Mouse (Mus musculus): ENCODE results near the gene Fam102a.

Fam102a gene

DNA sequence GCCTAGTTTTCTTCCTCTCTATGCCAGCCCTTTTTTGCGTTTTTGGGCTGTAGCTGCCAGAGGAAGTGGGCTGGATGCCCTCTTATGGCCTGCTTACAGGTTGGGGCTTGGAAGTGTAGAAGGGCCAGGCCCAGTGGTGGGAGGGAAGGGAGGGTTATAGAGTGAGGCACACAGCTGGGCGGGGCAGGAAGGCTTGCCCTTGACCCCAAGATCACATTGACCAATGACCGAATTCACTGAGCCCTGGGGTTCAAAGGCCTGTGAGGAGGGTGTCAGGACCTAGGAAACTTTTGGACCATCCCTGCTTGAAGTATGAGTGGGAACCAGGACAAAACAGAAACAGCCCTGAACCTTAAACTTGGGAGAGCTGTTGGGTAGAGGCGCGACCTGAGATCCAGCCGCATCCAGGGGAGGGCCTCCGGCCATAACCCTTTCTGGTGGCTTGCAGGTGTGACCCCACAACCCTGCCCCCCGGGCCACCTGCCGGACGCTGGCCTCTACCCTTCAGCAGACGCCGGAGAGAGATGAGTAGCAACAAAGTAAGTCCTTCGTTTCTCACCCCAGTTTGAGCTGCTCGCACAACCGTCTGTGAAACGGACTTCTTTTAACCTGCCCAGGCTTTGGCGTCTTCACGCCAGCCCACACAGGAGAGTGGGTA is 73.8 kb downstream of the Fam102a start:
- DNase-seq (ENCODE audit: low read depth): no peak

DNA sequence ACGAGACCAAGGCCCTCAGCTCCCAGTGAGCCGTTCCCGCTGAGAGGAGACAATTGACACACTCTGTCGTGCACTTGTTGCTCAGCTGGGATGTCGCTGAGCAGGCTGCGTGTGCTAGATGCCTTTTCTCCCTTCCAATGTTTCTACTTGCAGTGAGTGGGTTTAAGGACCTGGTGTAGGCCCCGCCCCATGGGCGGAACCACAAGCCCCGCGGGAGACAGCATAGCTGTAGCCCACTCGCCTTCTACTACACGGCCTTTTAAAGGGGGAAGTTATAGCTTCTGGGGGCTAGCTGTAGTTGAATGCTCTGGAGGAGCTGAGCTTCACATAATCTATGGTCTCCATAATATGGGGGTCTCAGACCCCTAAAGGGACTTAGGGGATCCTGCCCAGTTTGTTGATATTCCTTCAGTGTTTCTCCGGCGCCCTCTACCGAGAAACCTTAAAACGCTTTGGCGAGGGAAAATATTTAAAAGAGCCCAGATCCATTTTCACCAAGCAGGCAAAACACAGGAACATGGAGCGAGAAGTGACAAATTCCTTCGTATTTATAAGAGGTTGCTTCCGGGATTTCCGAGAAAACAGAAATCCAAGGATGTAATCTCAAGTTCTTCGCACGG is 75.6 kb downstream of the Fam102a start:
- DNase-seq (ENCODE audit: low read depth): peak; percentile 49

DNA sequence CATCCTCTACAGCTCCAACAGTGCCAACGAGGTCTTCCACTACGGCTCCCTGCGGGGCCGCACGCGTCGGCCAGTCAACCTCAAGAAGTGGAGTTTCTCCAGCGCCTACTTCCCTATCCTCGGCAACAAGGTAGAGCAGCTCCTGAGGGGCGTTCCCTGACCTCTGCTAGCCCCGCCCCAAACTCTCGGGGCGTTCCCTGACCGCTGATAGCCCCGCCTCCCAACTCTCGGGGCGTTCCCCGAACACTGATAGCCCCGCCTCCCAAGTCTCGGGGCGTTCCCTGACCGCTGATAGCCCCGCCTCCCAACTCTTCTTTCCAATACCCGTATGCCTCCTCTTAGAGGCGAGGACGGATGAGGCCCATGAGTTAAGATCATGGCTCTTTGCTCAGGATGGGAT is 77.1 kb downstream of the Fam102a start:
- DNase-seq (ENCODE audit: low read depth): no peak

DNA sequence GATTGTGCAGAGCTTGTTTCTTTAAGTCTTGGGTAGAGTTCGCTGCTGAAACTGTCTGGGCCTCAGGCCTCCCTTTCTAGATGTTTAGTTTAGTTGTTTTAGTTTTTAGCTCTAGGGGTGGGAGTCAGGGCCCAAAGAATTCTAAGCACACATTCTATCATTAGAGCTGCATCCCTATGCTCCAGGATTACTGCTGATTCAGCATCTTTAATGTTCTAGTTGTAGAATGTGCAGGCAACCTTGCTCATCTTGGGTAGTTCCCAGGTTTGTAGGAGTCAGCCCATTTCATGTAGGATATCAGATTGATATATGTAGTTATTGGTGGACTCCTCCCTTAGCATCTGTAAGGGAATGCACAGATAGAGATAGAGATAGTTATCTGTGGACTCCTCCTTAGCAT is 82.0 kb downstream of the Fam102a start:
- DNase-seq (ENCODE audit: low read depth): no peak

DNA sequence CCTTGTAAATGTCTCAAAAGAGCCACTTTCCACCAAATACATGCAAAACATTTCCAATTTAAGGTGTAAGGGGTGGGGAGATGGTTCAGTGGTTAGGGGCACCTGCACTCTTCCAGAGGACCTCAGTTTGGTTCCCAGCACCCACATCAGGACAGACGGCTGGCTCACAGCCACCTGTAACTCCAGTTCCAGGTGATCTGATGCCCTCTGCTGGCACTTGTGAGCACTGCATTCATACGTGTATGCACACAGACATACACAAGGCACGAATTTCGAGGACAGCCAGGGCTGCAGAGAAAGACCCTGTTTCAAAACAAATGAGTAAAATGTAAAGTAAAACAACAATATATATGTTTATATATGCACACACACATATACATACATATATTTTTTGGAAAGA is 82.5 kb downstream of the Fam102a start:
- no peak for DNase-seq (ENCODE audit: low read depth)

DNA sequence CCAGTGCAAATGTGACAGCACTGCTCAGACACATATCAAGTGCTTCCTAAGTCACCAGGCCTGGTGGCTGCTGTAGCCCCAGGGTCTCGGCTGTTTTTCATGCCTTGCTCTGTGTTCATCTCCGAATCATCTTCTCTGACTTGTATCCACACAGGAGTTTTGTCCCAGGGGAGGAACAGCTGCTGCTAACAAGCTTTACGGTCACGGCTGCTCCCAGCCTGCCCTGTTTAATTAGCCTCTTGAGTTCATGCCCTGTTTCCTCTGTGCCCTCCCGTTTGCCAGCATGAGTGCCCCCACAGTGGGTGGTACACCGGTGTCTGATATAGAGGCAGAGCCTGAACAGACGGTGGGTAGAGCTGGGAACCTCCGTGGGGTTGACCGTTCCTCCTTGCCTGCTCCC is 82.9 kb downstream of the Fam102a start:
- DNase-seq (ENCODE audit: low read depth): no peak
